Comparison of ENCODE assay signal across 30 mouse cellular contexts in genomic region chr6:144201402-144202040, GRCm38 (mm10).
DNase-seq lines count a peak whose midpoint lies in the region; ATAC-seq and TF ChIP-seq lines count a peak whose summit lies in the region.
"Had no signal": no experiment of that assay in that cellular context is flagged by ENCODE, and none has a peak within 500 bp of the region (broad histone marks: within the 10 kb centered on the region; RNA-seq: fewer than 3 reads in every experiment).

No protein-coding gene starts in this region.

- intact Hi-C loops in gastrocnemius, adult 2 months (cut with DNase I), result no loop called here

- no peak for ATAC-seq in forebrain, embryonic 15.5 days (replicated peaks)
- no peak for ATAC-seq in forebrain, embryonic 11.5 days (replicated peaks; ENCODE audit: low FRiP score)
- ATAC-seq in liver, embryonic 12.5 days, result peak; percentile 52; the same call in 1 of the 2 replicates
- no peak for ATAC-seq in liver, embryonic 11.5 days (replicated peaks; ENCODE audit: low FRiP score)
- no peak for ATAC-seq in limb, embryonic 14.5 days (ENCODE audit: low FRiP score, low read depth)
- ATAC-seq: CD4-positive, CD25-positive, alpha-beta regulatory T cell, adult 4 months; intestine, embryonic 16.5 days; midbrain, embryonic 15.5 days had no signal

- no peak for TF ChIP-seq POLR2A in limb, embryonic 14.5 days (IDR thresholded peaks at IDR 0.05; ENCODE audit: borderline replicate concordance, extremely low read depth, insufficient read depth, insufficient read length)

- no peak for DNase-seq in forebrain, embryonic 11.5 days (ENCODE audit: low spot score)
- DNase-seq in liver, embryonic 11.5 days (ENCODE audit: low spot score), result no peak
- no peak for DNase-seq in limb, embryonic 14.5 days (ENCODE audit: low spot score)
- DNase-seq in gastrocnemius, adult 2 months, result no peak
- no peak for DNase-seq in layer of hippocampus, adult 9-10 months (ENCODE audit: low spot score)
- DNase-seq: adrenal gland, postnatal 25 days; cerebellum, adult 18-20 months; cerebellum, postnatal 10 days; gastrocnemius, postnatal 25 days; heart, adult 18-20 months; heart, postnatal 4 days; kidney, adult 8-10 months; kidney, postnatal 4 days; layer of hippocampus, postnatal 36 days; right cerebral cortex, adult 18-20 months; right cerebral cortex, postnatal 4 days; thymus, adult 18-20 months; thymus, postnatal 25 days had no signal

- H3K27me3 ChIP-seq in forebrain, embryonic 15.5 days, result no peaks in the 10 kb centered on the region
- no peaks in the 10 kb centered on the region for H3K27me3 ChIP-seq in forebrain, embryonic 11.5 days (ENCODE audit: control insufficient read depth, insufficient read depth, low read length)
- H3K27me3 ChIP-seq in liver, embryonic 12.5 days (replicated peaks), result no peaks in the 10 kb centered on the region
- H3K27me3 ChIP-seq in liver, embryonic 11.5 days (replicated peaks; ENCODE audit: control insufficient read depth, insufficient read depth, low read length), result no peaks in the 10 kb centered on the region
- H3K27me3 ChIP-seq in limb, embryonic 14.5 days (ENCODE audit: control insufficient read depth, insufficient read depth, low read length), result no peaks in the 10 kb centered on the region
- H3K27me3 ChIP-seq: limb, embryonic 15.5 days; midbrain, embryonic 15.5 days had no signal

- 75% methylated on average over 5 of the region's 5 CpGs for WGBS in forebrain, embryonic 15.5 days
- 81% methylated on average over 5 of the region's 5 CpGs for WGBS in forebrain, embryonic 11.5 days
- WGBS in liver, embryonic 12.5 days (ENCODE audit: insufficient replicate concordance), result 70% methylated on average over 5 of the region's 5 CpGs
- WGBS in liver, embryonic 11.5 days, result 76% methylated on average over 5 of the region's 5 CpGs
- 67% methylated on average over 5 of the region's 5 CpGs for WGBS in limb, embryonic 14.5 days

- H3K9ac ChIP-seq in forebrain, embryonic 15.5 days (replicated peaks), result peak overlapping the region; percentile 32
- H3K9ac ChIP-seq in forebrain, embryonic 11.5 days (ENCODE audit: low read length), result no peak overlapping the region
- no peak overlapping the region for H3K9ac ChIP-seq in liver, embryonic 12.5 days
- no peak overlapping the region for H3K9ac ChIP-seq in liver, embryonic 11.5 days (ENCODE audit: low read depth, low read length)
- no peak overlapping the region for H3K9ac ChIP-seq in limb, embryonic 14.5 days (ENCODE audit: low read depth, low read length, severe bottlenecking)
- H3K9ac ChIP-seq: hindbrain, embryonic 13.5 days; limb, embryonic 15.5 days; lung, embryonic 15.5 days; midbrain, embryonic 15.5 days had no signal

- H3K36me3 ChIP-seq in forebrain, embryonic 15.5 days, result no peaks in the 10 kb centered on the region
- no peaks in the 10 kb centered on the region for H3K36me3 ChIP-seq in forebrain, embryonic 11.5 days (ENCODE audit: control insufficient read depth, insufficient read depth, low read length)
- H3K36me3 ChIP-seq in liver, embryonic 12.5 days, result no peaks in the 10 kb centered on the region
- H3K36me3 ChIP-seq in liver, embryonic 11.5 days (ENCODE audit: control insufficient read depth, insufficient read depth, low read length), result no peaks in the 10 kb centered on the region
- H3K36me3 ChIP-seq in limb, embryonic 14.5 days (ENCODE audit: control insufficient read depth, insufficient read depth, low read length), result no peaks in the 10 kb centered on the region
- H3K36me3 ChIP-seq: hindbrain, embryonic 13.5 days; limb, embryonic 15.5 days; lung, embryonic 15.5 days; midbrain, embryonic 10.5 days; midbrain, embryonic 15.5 days had no signal

- TF ChIP-seq CTCF in gastrocnemius, adult 2 months (IDR thresholded peaks at IDR 0.05), result no peak

- H3K4me3 ChIP-seq in forebrain, embryonic 15.5 days, result peak overlapping the region; percentile 55
- H3K4me3 ChIP-seq in forebrain, embryonic 11.5 days (ENCODE audit: low read depth, low read length), result no peak overlapping the region
- H3K4me3 ChIP-seq in liver, embryonic 12.5 days, result no peak overlapping the region
- H3K4me3 ChIP-seq in liver, embryonic 11.5 days (ENCODE audit: low read depth, low read length), result no peak overlapping the region
- no peak overlapping the region for H3K4me3 ChIP-seq in limb, embryonic 14.5 days (replicated peaks; ENCODE audit: low read length)
- H3K4me3 ChIP-seq in gastrocnemius, adult 2 months, result no peak overlapping the region
- H3K4me3 ChIP-seq: hindbrain, embryonic 13.5 days; lung, embryonic 15.5 days; midbrain, embryonic 10.5 days; midbrain, embryonic 15.5 days had no signal

- H3K9me3 ChIP-seq in forebrain, embryonic 15.5 days, result no peaks in the 10 kb centered on the region
- H3K9me3 ChIP-seq in forebrain, embryonic 11.5 days (ENCODE audit: control insufficient read depth, low read length), result no peaks in the 10 kb centered on the region
- H3K9me3 ChIP-seq in liver, embryonic 12.5 days (replicated peaks), result no peaks in the 10 kb centered on the region
- no peaks in the 10 kb centered on the region for H3K9me3 ChIP-seq in liver, embryonic 11.5 days (ENCODE audit: control insufficient read depth, low read length)
- no peaks in the 10 kb centered on the region for H3K9me3 ChIP-seq in limb, embryonic 14.5 days (ENCODE audit: control insufficient read depth, low read length)
- H3K9me3 ChIP-seq: hindbrain, embryonic 13.5 days; limb, embryonic 15.5 days; lung, embryonic 15.5 days; midbrain, embryonic 10.5 days; midbrain, embryonic 15.5 days had no signal

- H3K4me1 ChIP-seq in forebrain, embryonic 15.5 days, result peaks cover 61% of the 10 kb centered on the region
- peaks cover 10% of the 10 kb centered on the region for H3K4me1 ChIP-seq in forebrain, embryonic 11.5 days (replicated peaks; ENCODE audit: control insufficient read depth, insufficient read depth, low read length)
- H3K4me1 ChIP-seq in liver, embryonic 12.5 days, result no peaks in the 10 kb centered on the region
- H3K4me1 ChIP-seq in liver, embryonic 11.5 days (replicated peaks; ENCODE audit: control insufficient read depth, insufficient read depth, low read length), result no peaks in the 10 kb centered on the region
- H3K4me1 ChIP-seq in limb, embryonic 14.5 days (ENCODE audit: control insufficient read depth, insufficient read depth, low read length), result peaks cover 6% of the 10 kb centered on the region
- H3K4me1 ChIP-seq: limb, embryonic 15.5 days had no signal

- H3K4me2 ChIP-seq in forebrain, embryonic 15.5 days (replicated peaks), result peak overlapping the region; percentile 15
- H3K4me2 ChIP-seq in forebrain, embryonic 11.5 days (ENCODE audit: low read depth, low read length, severe bottlenecking), result no peak overlapping the region
- H3K4me2 ChIP-seq in liver, embryonic 12.5 days, result no peak overlapping the region
- no peak overlapping the region for H3K4me2 ChIP-seq in liver, embryonic 11.5 days
- H3K4me2 ChIP-seq in limb, embryonic 14.5 days (replicated peaks; ENCODE audit: low read depth, low read length, severe bottlenecking), result 0 out of 2 replicates have a peak overlapping the region, but pooled peaks have one; percentile 26
- H3K4me2 ChIP-seq: heart, embryonic 11.5 days; hindbrain, embryonic 13.5 days; lung, embryonic 15.5 days; midbrain, embryonic 15.5 days had no signal

- H3K27ac ChIP-seq in forebrain, embryonic 15.5 days (replicated peaks), result peak overlapping the region; percentile 91; the same call in 1 of the 2 replicates
- H3K27ac ChIP-seq in forebrain, embryonic 11.5 days (ENCODE audit: low read depth, low read length), result no peak overlapping the region
- H3K27ac ChIP-seq in liver, embryonic 12.5 days, result no peak overlapping the region
- no peak overlapping the region for H3K27ac ChIP-seq in liver, embryonic 11.5 days (ENCODE audit: low read depth, low read length)
- H3K27ac ChIP-seq in limb, embryonic 14.5 days (replicated peaks; ENCODE audit: low read depth, low read length), result no peak overlapping the region
- no peak overlapping the region for H3K27ac ChIP-seq in gastrocnemius, adult 2 months
- H3K27ac ChIP-seq: hindbrain, embryonic 13.5 days; kidney, postnatal 0 days; limb, embryonic 15.5 days; lung, embryonic 15.5 days; midbrain, embryonic 10.5 days; midbrain, embryonic 15.5 days; stomach, postnatal 0 days had no signal

Comparison
In these comparisons a context has a peak if more than half of its experiments do, and no peak if none do; other contexts are left out.
1. H3K4me2 ChIP-seq: peak in forebrain, embryonic 15.5 days (single experiment) and limb, embryonic 14.5 days (single experiment); none in forebrain, embryonic 11.5 days (single experiment), liver, embryonic 12.5 days (single experiment) and liver, embryonic 11.5 days (single experiment).